15 mouse cellular contexts compared by ENCODE assay signal in the genomic region with DNA sequence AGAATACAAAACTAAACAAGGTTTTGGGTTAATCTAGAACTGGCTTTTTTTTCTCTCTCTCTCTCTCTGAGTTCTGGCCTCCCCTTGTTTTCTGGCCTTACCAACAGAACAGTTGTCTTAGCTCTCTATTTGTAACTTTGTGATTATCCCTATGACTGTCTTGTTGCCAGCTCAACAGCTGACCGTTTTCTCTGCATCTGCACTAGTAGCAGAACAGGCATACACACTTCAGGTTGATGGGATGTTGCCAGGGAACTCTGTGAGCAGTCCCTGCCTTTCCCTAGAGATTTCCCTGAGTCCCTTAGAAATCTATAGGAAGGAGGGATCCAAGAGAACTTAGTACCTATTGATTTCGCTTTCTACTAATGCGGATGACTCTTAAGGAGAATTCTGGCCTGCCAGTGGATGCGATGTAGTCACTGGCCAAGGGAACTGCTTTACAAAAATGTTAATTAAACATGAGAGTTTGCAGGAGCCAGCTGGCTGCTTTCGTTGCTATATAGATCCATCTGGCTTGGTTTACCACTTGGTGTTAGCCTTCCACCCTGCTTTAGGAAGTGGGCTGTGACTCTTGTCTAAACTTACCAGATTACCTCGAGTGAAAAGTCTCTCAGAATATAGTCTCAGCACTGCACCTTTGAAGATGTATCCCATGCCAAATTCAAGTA. TPM values are rescaled to one million over a fixed set of nuclear protein-coding genes. Genes with fewer than 3 reads are reported as not detected.
A peak's percentile ranks its signal among the peaks of the same experiment; 100 is the strongest.
DNase-seq lines count a peak whose midpoint lies in the region; ATAC-seq lines count a peak whose summit lies in the region.
"Had no signal": no experiment of that assay in that cellular context is flagged by ENCODE, and none has a peak within 500 bp of the region (broad histone marks: within the 10 kb centered on the region; RNA-seq: fewer than 3 reads in every experiment).

No protein-coding gene starts in this region.

- no peak overlapping the region for H3K27ac ChIP-seq in heart, embryonic 10.5 days
- H3K27ac ChIP-seq in midbrain, embryonic 14.5 days (replicated peaks; ENCODE audit: low read depth, low read length), result no peak overlapping the region; the same call in 1 of the 2 replicates
- no peak overlapping the region for H3K27ac ChIP-seq in midbrain, embryonic 10.5 days (replicated peaks)
- no peak overlapping the region for H3K27ac ChIP-seq in neural tube, embryonic 14.5 days (ENCODE audit: low read depth, low read length)
- no peak overlapping the region for H3K27ac ChIP-seq in kidney, embryonic 14.5 days (ENCODE audit: low read depth, low read length)
- H3K27ac ChIP-seq: limb, embryonic 12.5 days; midbrain, embryonic 12.5 days had no signal

- H3K4me2 ChIP-seq in midbrain, embryonic 14.5 days (ENCODE audit: low read length), result peak overlapping the region; percentile 61; the same call in 1 of the 2 replicates
- 0 out of 2 replicates have a peak overlapping the region, but pooled peaks have one; percentile 5 for H3K4me2 ChIP-seq in neural tube, embryonic 14.5 days (ENCODE audit: low read depth, low read length)
- H3K4me2 ChIP-seq in kidney, embryonic 14.5 days (replicated peaks; ENCODE audit: low read depth, low read length), result no peak overlapping the region

- no peaks in the 10 kb centered on the region for H3K9me3 ChIP-seq in heart, embryonic 10.5 days
- H3K9me3 ChIP-seq in midbrain, embryonic 14.5 days (ENCODE audit: control insufficient read depth, low read length), result no peaks in the 10 kb centered on the region
- no peaks in the 10 kb centered on the region for H3K9me3 ChIP-seq in midbrain, embryonic 10.5 days (replicated peaks)
- H3K9me3 ChIP-seq in neural tube, embryonic 14.5 days (ENCODE audit: control insufficient read depth, low read length), result no peaks in the 10 kb centered on the region
- H3K9me3 ChIP-seq in kidney, embryonic 14.5 days (ENCODE audit: control insufficient read depth, low read length), result no peaks in the 10 kb centered on the region
- H3K9me3 ChIP-seq: limb, embryonic 12.5 days; midbrain, embryonic 12.5 days had no signal

- H3K4me3 ChIP-seq in heart, embryonic 10.5 days, result no peak overlapping the region
- no peak overlapping the region for H3K4me3 ChIP-seq in midbrain, embryonic 14.5 days (replicated peaks; ENCODE audit: low read depth, low read length)
- H3K4me3 ChIP-seq in midbrain, embryonic 10.5 days, result no peak overlapping the region
- no peak overlapping the region for H3K4me3 ChIP-seq in neural tube, embryonic 14.5 days (ENCODE audit: low read depth, low read length)
- H3K4me3 ChIP-seq in kidney, embryonic 14.5 days (ENCODE audit: low read length), result no peak overlapping the region
- H3K4me3 ChIP-seq: limb, embryonic 12.5 days; midbrain, embryonic 12.5 days had no signal

- H3K9ac ChIP-seq in midbrain, embryonic 14.5 days (replicated peaks; ENCODE audit: low read length), result no peak overlapping the region
- H3K9ac ChIP-seq in neural tube, embryonic 14.5 days (replicated peaks; ENCODE audit: low read depth, low read length), result no peak overlapping the region
- H3K9ac ChIP-seq in kidney, embryonic 14.5 days (ENCODE audit: low read depth, low read length), result no peak overlapping the region
- H3K9ac ChIP-seq: limb, embryonic 12.5 days; midbrain, embryonic 12.5 days had no signal

- H3K27me3 ChIP-seq in heart, embryonic 10.5 days (ENCODE audit: insufficient read depth, poor library complexity, severe bottlenecking), result no peaks in the 10 kb centered on the region
- H3K27me3 ChIP-seq in midbrain, embryonic 14.5 days (ENCODE audit: control insufficient read depth, insufficient read depth, low read length), result no peaks in the 10 kb centered on the region
- H3K27me3 ChIP-seq in midbrain, embryonic 10.5 days (ENCODE audit: low read depth, poor library complexity, severe bottlenecking), result no peaks in the 10 kb centered on the region
- no peaks in the 10 kb centered on the region for H3K27me3 ChIP-seq in neural tube, embryonic 14.5 days (ENCODE audit: control insufficient read depth, insufficient read depth, low read length)
- no peaks in the 10 kb centered on the region for H3K27me3 ChIP-seq in kidney, embryonic 14.5 days (ENCODE audit: control insufficient read depth, insufficient read depth, low read length)
- H3K27me3 ChIP-seq: limb, embryonic 12.5 days; midbrain, embryonic 12.5 days had no signal

- ATAC-seq in cerebellum, adult (ENCODE audit: insufficient number of reproducible peaks, low FRiP score, low TSS enrichment), result no peak
- no peak for ATAC-seq in midbrain, embryonic 14.5 days (ENCODE audit: low FRiP score, low TSS enrichment)
- no peak for ATAC-seq in neural tube, embryonic 14.5 days (ENCODE audit: low read depth)
- no peak for ATAC-seq in kidney, embryonic 14.5 days (ENCODE audit: low FRiP score, low TSS enrichment)

- H3K4me1 ChIP-seq in heart, embryonic 10.5 days, result peaks cover 22% of the 10 kb centered on the region
- peaks cover 27% of the 10 kb centered on the region for H3K4me1 ChIP-seq in midbrain, embryonic 14.5 days (ENCODE audit: control insufficient read depth, insufficient read depth, low read length)
- peaks cover 40% of the 10 kb centered on the region for H3K4me1 ChIP-seq in midbrain, embryonic 10.5 days
- H3K4me1 ChIP-seq in neural tube, embryonic 14.5 days (ENCODE audit: control insufficient read depth, insufficient read depth, low read length), result peaks cover 10% of the 10 kb centered on the region
- peaks cover 16% of the 10 kb centered on the region for H3K4me1 ChIP-seq in kidney, embryonic 14.5 days (ENCODE audit: control insufficient read depth, insufficient read depth, low read length)

- peak; percentile 12 for DNase-seq in cerebellum, adult 9-10 months
- peak; percentile 31 to 46 for DNase-seq in heart, adult 9 months (ENCODE audit: low spot score in 2 of 2)
- no peak for DNase-seq in heart, embryonic 10.5 days (ENCODE audit: low spot score)
- DNase-seq in midbrain, embryonic 14.5 days, result no peak
- no peak for DNase-seq in midbrain, embryonic 10.5 days (ENCODE audit: low spot score)
- DNase-seq: adrenal gland, postnatal 25 days; cerebellum, adult 2 months; kidney, adult 18-20 months; lung, adult 18-20 months; right cerebral cortex, postnatal 4 days had no signal

- 82% methylated on average over 6 of the region's 6 CpGs for WGBS in heart, embryonic 10.5 days
- WGBS in midbrain, embryonic 14.5 days, result 72% methylated on average over 6 of the region's 6 CpGs
- WGBS in midbrain, embryonic 10.5 days, result 85% methylated on average over 6 of the region's 6 CpGs
- WGBS in neural tube, embryonic 14.5 days, result 72% methylated on average over 6 of the region's 6 CpGs
- 70% methylated on average over 6 of the region's 6 CpGs for WGBS in kidney, embryonic 14.5 days

- peaks cover 20% of the 10 kb centered on the region for H3K36me3 ChIP-seq in heart, embryonic 10.5 days
- peaks cover 19% of the 10 kb centered on the region for H3K36me3 ChIP-seq in midbrain, embryonic 14.5 days (ENCODE audit: control insufficient read depth, insufficient read depth, low read length)
- H3K36me3 ChIP-seq in midbrain, embryonic 10.5 days, result peaks cover 23% of the 10 kb centered on the region
- H3K36me3 ChIP-seq in neural tube, embryonic 14.5 days (ENCODE audit: control insufficient read depth, insufficient read depth, low read length), result 0 out of 2 replicates have a peak, but pooled peaks cover 10% of the 10 kb centered on the region
- H3K36me3 ChIP-seq in kidney, embryonic 14.5 days (ENCODE audit: control insufficient read depth, insufficient read depth, low read length), result 0 out of 2 replicates have a peak, but pooled peaks cover 16% of the 10 kb centered on the region

RNA-seq across cellular contexts. Expression of gene Trim45, which starts 2.2 kb away (rescaled TPM):
- 5.1 and 5.6 TPM in 2 replicates for polyA plus RNA-seq in heart, embryonic 10.5 days (2016; fragmentation: Nextera tagmentation; extraction: Ambion mirVana)
- 6.5 and 10.4 TPM in 2 replicates for polyA plus RNA-seq in midbrain, embryonic 14.5 days (2014; fragmentation: Nextera tagmentation; extraction: Ambion mirVana)
- polyA plus RNA-seq in midbrain, embryonic 10.5 days (2016; fragmentation: Nextera tagmentation; extraction: Ambion mirVana), result 5.3 and 6.1 TPM in 2 replicates
- 3.8 and 4.9 TPM in 2 replicates for polyA plus RNA-seq in neural tube, embryonic 14.5 days (2014; fragmentation: Nextera tagmentation; extraction: Ambion mirVana)
- polyA plus RNA-seq in kidney, embryonic 14.5 days (2014; fragmentation: Nextera tagmentation; extraction: Ambion mirVana), result 3.2 and 5.5 TPM in 2 replicates

RNA-seq across cellular contexts. Expression of gene Ttf2, which starts 45.3 kb away (rescaled TPM):
- polyA plus RNA-seq in heart, embryonic 10.5 days (2016; fragmentation: Nextera tagmentation; extraction: Ambion mirVana), result 18.0 and 18.1 TPM in 2 replicates
- 3.4 and 6.6 TPM in 2 replicates for polyA plus RNA-seq in midbrain, embryonic 14.5 days (2014; fragmentation: Nextera tagmentation; extraction: Ambion mirVana)
- polyA plus RNA-seq in midbrain, embryonic 10.5 days (2016; fragmentation: Nextera tagmentation; extraction: Ambion mirVana), result 29.3 and 30.1 TPM in 2 replicates
- polyA plus RNA-seq in neural tube, embryonic 14.5 days (2014; fragmentation: Nextera tagmentation; extraction: Ambion mirVana), result 3.3 and 4.3 TPM in 2 replicates
- 14.5 and 24.2 TPM in 2 replicates for polyA plus RNA-seq in kidney, embryonic 14.5 days (2014; fragmentation: Nextera tagmentation; extraction: Ambion mirVana)

Comparison
In these comparisons a context has a peak if more than half of its experiments do, and no peak if none do; other contexts are left out.
1. DNase-seq: peak in cerebellum, adult 9-10 months (single experiment) and heart, adult 9 months (2 of 2); none in heart, embryonic 10.5 days (single experiment), midbrain, embryonic 14.5 days (single experiment) and midbrain, embryonic 10.5 days (single experiment).